Mouse (Mus musculus): ENCODE data around the gene 1810009A15Rik. TPM values are rescaled to one million over a fixed set of nuclear protein-coding genes. Genes with fewer than 3 reads are reported as not detected.

1810009A15Rik gene
- polyA plus RNA-seq, 1 experiment from 2014 or later = 100 TPM

DNA sequence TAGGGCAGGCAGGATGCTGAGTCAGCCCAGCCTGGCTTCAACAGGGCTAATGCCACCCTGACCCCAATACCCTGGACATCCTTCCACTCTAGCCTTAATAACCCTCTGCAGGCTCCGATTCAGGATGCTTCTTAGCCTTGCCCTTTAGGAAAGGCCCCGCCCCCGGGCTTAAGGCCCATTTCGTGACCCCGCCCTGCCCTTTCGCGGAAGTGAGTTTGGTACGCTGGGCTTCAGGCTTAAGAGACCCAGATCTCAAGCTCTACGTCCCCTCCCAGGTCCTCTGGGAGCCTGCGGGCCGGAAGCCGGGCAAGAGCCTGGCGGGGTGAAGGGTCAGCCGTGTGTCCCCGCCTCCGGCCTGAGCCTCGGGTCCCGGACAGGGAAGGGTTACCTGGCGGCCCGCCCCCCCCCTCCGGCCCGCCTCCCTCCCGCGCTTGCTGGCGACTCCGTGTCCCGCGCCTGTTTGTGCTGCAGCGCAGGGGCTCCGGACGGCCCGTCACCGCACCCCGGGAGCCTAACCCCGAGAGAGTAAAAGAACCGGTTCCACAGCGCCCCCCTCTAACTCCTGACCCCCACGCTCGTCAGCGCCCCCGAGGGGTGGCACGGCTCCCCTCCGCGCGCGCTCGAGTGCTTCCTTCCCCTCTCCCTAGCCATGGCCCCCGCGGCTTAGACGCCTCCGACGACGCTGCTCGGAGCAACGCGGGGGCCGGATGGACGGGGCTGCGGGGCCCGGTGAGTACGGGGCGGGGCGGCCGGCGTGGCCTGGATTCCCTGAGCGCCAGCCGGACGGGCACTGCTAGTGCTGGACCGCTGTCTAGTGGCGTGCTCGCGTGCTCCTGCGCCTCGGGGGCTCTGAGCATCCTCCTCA lies 40.8 kb downstream of the 1810009A15Rik start, which contains the start of the genes Rom1 and Eml3:
Gene Rom1, minus strand, starts transcription at position 133 of the 865 bp plus-strand sequence.
Gene Eml3, plus strand, starts transcription at position 329 of the 865 bp plus-strand sequence.
- H3K4me1 ChIP-seq = peaks cover 26% of the 10 kb centered on the region
- H3K4me2 ChIP-seq = peak within 1 kb of the TSS; percentile 78
- no peaks in the 10 kb centered on the region for H3K27me3 ChIP-seq
- under 1% methylated on average over 66 of the region's 74 CpGs for WGBS
- H3K4me3 ChIP-seq (replicated peaks) = peak within 1 kb of the TSS; percentile 81
- peak within 1 kb of the TSS; percentile 90 for H3K27ac ChIP-seq
- no peaks in the 10 kb centered on the region for H3K9me3 ChIP-seq (replicated peaks)
- H3K9ac ChIP-seq = peak within 1 kb of the TSS; percentile 78
- peak; percentile 87 for ATAC-seq (replicated peaks; ENCODE audit: low FRiP score)
- peaks cover 56% of the 10 kb centered on the region for H3K36me3 ChIP-seq

DNA sequence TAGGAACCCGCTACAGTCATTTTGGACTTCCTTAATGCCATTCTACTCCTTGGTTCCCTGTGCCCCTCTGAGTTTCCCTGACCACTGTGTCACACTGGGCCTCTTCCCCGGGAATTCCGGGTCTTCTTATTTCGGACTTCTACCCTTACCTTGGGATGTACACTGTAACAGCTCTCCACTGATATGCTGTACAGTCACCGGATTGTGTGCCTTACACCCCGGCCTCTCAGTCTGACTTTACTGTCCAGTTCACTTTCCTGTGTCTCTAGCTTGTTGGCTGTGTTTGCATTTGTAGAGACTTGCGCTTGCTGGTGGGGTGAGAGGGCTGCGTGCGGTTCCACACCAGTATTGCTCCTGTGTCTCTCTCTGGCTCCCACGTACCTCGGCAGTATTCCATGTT lies 41.5 kb downstream of the 1810009A15Rik start:
- H3K27me3 ChIP-seq = no peaks in the 10 kb centered on the region
- H3K9ac ChIP-seq = peak overlapping the region; percentile 78
- peak overlapping the region; percentile 78 for H3K4me2 ChIP-seq
- H3K9me3 ChIP-seq (replicated peaks) = no peaks in the 10 kb centered on the region
- peaks cover 63% of the 10 kb centered on the region for H3K36me3 ChIP-seq
- H3K4me3 ChIP-seq (replicated peaks) = peak overlapping the region; percentile 81
- H3K4me1 ChIP-seq = peaks cover 26% of the 10 kb centered on the region
- no peak for ATAC-seq (replicated peaks; ENCODE audit: low FRiP score)
- 6% methylated on average over 11 of the region's 11 CpGs for whole genome bisulfite sequencing
- peak overlapping the region; percentile 90; the same call in 1 of the 2 replicates for H3K27ac ChIP-seq

DNA sequence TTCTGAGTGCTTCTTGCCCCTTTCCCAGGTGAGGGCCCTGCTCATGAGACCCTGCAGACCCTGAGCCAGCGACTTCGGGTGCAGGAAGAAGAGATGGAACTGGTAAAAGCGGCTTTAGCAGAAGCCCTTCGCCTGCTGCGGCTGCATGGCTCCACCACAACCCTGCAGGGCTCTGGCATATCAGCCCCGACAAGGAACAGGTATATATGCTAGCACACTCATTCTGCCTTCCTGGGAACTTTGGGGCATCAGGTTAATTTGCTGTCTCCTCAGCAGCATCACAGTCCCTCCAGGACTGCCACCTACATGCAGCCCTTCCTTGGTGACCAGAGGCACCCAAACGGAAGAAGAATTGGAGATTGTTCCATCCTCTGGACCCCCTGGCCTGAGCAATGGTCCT lies 42.1 kb downstream of the 1810009A15Rik start:
- Histone ChIP-seq H3K36me3 (peaks cover 63% of the 10 kb centered on the region), H3K27me3 (no peaks in the 10 kb centered on the region), H3K9ac (peak overlapping the region; percentile 78), H3K4me1 (peaks cover 26% of the 10 kb centered on the region), H3K4me2 (peak overlapping the region; percentile 78), H3K9me3 (replicated peaks) (no peaks in the 10 kb centered on the region), H3K27ac (no peak overlapping the region), H3K4me3 (replicated peaks) (peak overlapping the region; percentile 81)
- 77% methylated on average over 7 of the region's 7 CpGs for WGBS
- ATAC-seq (replicated peaks; ENCODE audit: low FRiP score) = no peak

DNA sequence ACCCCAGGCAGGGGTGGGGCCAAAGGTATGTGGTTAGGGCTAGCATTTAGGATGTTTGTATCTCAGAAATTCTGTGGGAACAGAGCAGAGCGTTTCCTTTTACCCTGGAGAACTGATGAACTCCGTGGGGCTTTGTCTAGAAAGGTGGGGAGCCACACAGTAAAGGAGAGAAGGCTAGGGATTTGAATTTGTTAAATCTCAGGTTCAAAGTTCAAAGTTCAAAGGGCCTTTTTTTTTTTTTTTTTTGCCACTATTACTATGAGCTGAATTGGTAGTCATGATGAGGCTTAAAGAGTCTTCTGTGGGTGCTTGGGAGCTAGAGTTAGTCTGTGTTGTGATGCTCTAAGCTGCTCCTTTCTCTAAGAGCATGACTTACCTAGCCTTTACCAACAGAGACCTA lies 48.1 kb downstream of the 1810009A15Rik start:
- peaks cover 72% of the 10 kb centered on the region for H3K36me3 ChIP-seq
- no peak overlapping the region for H3K27ac ChIP-seq
- H3K4me3 ChIP-seq (replicated peaks) = no peak overlapping the region
- peaks cover 16% of the 10 kb centered on the region for H3K4me1 ChIP-seq
- no peaks in the 10 kb centered on the region for H3K27me3 ChIP-seq
- no peak for ATAC-seq (replicated peaks; ENCODE audit: low FRiP score)
- no peaks in the 10 kb centered on the region for H3K9me3 ChIP-seq (replicated peaks)
- WGBS = 90% methylated on average over 2 of the region's 2 CpGs
- no peak overlapping the region for H3K4me2 ChIP-seq
- no peak overlapping the region for H3K9ac ChIP-seq

Small RNA genes lying within 50 kb of the gene (microRNA-seq; reads per million reads assigned to microRNA genes)
- not detected for gene Mir5136

Other genes starting within 250 kb of the 1810009A15Rik start
- 0.06 and 0.14 TPM in 2 replicates for gene Chrm1, start 225.1 kb upstream of the 1810009A15Rik start, polyA plus RNA-seq (2015; fragmentation: Nextera tagmentation; extraction: Ambion mirVana)
- 115 and 123 TPM in 2 replicates for gene Slc3a2, start 165.5 kb upstream of the 1810009A15Rik start, polyA plus RNA-seq (2015; fragmentation: Nextera tagmentation; extraction: Ambion mirVana)
- gene Wdr74, start 153.0 kb upstream of the 1810009A15Rik start, polyA plus RNA-seq (2015; fragmentation: Nextera tagmentation; extraction: Ambion mirVana) = 90.1 and 94.2 TPM in 2 replicates
- 2.0 and 2.6 TPM in 2 replicates for gene 1700092M07Rik, start 148.1 kb upstream of the 1810009A15Rik start, polyA plus RNA-seq (2015; fragmentation: Nextera tagmentation; extraction: Ambion mirVana)
- gene Stx5a, start 147.4 kb upstream of the 1810009A15Rik start, polyA plus RNA-seq (2015; fragmentation: Nextera tagmentation; extraction: Ambion mirVana) = 132 and 145 TPM in 2 replicates
- 183 and 189 TPM in 2 replicates for gene Nxf1, start 131.8 kb upstream of the 1810009A15Rik start, polyA plus RNA-seq (2015; fragmentation: Nextera tagmentation; extraction: Ambion mirVana)
- gene Tmem223, start 117.9 kb upstream of the 1810009A15Rik start, polyA plus RNA-seq (2015; fragmentation: Nextera tagmentation; extraction: Ambion mirVana) = 206 and 220 TPM in 2 replicates
- 83.6 and 85.6 TPM in 2 replicates for gene Tmem179b, start 114.4 kb upstream of the 1810009A15Rik start, polyA plus RNA-seq (2015; fragmentation: Nextera tagmentation; extraction: Ambion mirVana)
- gene Taf6l, start 102.4 kb upstream of the 1810009A15Rik start, polyA plus RNA-seq (2015; fragmentation: Nextera tagmentation; extraction: Ambion mirVana) = 31.5 and 35.1 TPM in 2 replicates
- 172 and 187 TPM in 2 replicates for gene Polr2g, start 90.3 kb upstream of the 1810009A15Rik start, polyA plus RNA-seq (2015; fragmentation: Nextera tagmentation; extraction: Ambion mirVana)
- 5.1 and 5.7 TPM in 2 replicates for gene Zbtb3, start 86.3 kb upstream of the 1810009A15Rik start, polyA plus RNA-seq (2015; fragmentation: Nextera tagmentation; extraction: Ambion mirVana)
- gene Ttc9c, start 69.5 kb upstream of the 1810009A15Rik start, polyA plus RNA-seq (2015; fragmentation: Nextera tagmentation; extraction: Ambion mirVana) = 61.7 and 62.7 TPM in 2 replicates
- 5.6 and 6.4 TPM in 2 replicates for gene Hnrnpul2, start 68.8 kb upstream of the 1810009A15Rik start, polyA plus RNA-seq (2015; fragmentation: Nextera tagmentation; extraction: Ambion mirVana)
- not detected in 2 replicates for gene AC129217.1, start 59.1 kb upstream of the 1810009A15Rik start, polyA plus RNA-seq (2015; fragmentation: Nextera tagmentation; extraction: Ambion mirVana)
- 52.1 and 58.1 TPM in 2 replicates for gene Bscl2, start 51.4 kb upstream of the 1810009A15Rik start, polyA plus RNA-seq (2015; fragmentation: Nextera tagmentation; extraction: Ambion mirVana)
- 4.8 and 8.5 TPM in 2 replicates for gene Gng3, start 49.7 kb upstream of the 1810009A15Rik start, polyA plus RNA-seq (2015; fragmentation: Nextera tagmentation; extraction: Ambion mirVana)
- gene Lrrn4cl, start 38.1 kb upstream of the 1810009A15Rik start, polyA plus RNA-seq (2015; fragmentation: Nextera tagmentation; extraction: Ambion mirVana) = 0.84 and 1.3 TPM in 2 replicates
- 192 and 195 TPM in 2 replicates for gene Ubxn1, start 17.4 kb upstream of the 1810009A15Rik start, polyA plus RNA-seq (2015; fragmentation: Nextera tagmentation; extraction: Ambion mirVana)
- gene Uqcc3, start 7.9 kb upstream of the 1810009A15Rik start, polyA plus RNA-seq (2015; fragmentation: Nextera tagmentation; extraction: Ambion mirVana) = 69.5 and 72.8 TPM in 2 replicates
- 82.3 and 111 TPM in 2 replicates for gene Lbhd1, start 5.1 kb upstream of the 1810009A15Rik start, polyA plus RNA-seq (2015; fragmentation: Nextera tagmentation; extraction: Ambion mirVana)
- gene Gm49403, start 4.9 kb upstream of the 1810009A15Rik start, polyA plus RNA-seq (2015; fragmentation: Nextera tagmentation; extraction: Ambion mirVana) = not detected in 2 replicates
- gene Gm49416, start 73 bp downstream of the 1810009A15Rik start, polyA plus RNA-seq (2015; fragmentation: Nextera tagmentation; extraction: Ambion mirVana) = not detected in 2 replicates
- gene Ints5, start 4.2 kb downstream of the 1810009A15Rik start, polyA plus RNA-seq (2015; fragmentation: Nextera tagmentation; extraction: Ambion mirVana) = 42.4 and 47.4 TPM in 2 replicates
- 126 and 130 TPM in 2 replicates for gene Ganab, start 9.2 kb downstream of the 1810009A15Rik start, polyA plus RNA-seq (2015; fragmentation: Nextera tagmentation; extraction: Ambion mirVana)
- gene B3gat3, start 31.5 kb downstream of the 1810009A15Rik start, polyA plus RNA-seq (2015; fragmentation: Nextera tagmentation; extraction: Ambion mirVana) = 51.2 and 51.8 TPM in 2 replicates
- gene Rom1, start 40.5 kb downstream of the 1810009A15Rik start, polyA plus RNA-seq (2015; fragmentation: Nextera tagmentation; extraction: Ambion mirVana) = 3.9 and 4.9 TPM in 2 replicates
- gene Eml3, start 40.7 kb downstream of the 1810009A15Rik start, polyA plus RNA-seq (2015; fragmentation: Nextera tagmentation; extraction: Ambion mirVana) = 28.7 and 33.5 TPM in 2 replicates
- gene Mta2, start 53.0 kb downstream of the 1810009A15Rik start, polyA plus RNA-seq (2015; fragmentation: Nextera tagmentation; extraction: Ambion mirVana) = 166 and 168 TPM in 2 replicates
- 32.9 and 33.5 TPM in 2 replicates for gene Tut1, start 65.0 kb downstream of the 1810009A15Rik start, polyA plus RNA-seq (2015; fragmentation: Nextera tagmentation; extraction: Ambion mirVana)
- gene Eef1g, start 78.2 kb downstream of the 1810009A15Rik start, polyA plus RNA-seq (2015; fragmentation: Nextera tagmentation; extraction: Ambion mirVana) = 467 and 476 TPM in 2 replicates
- gene Ahnak, start 100.4 kb downstream of the 1810009A15Rik start, polyA plus RNA-seq (2015; fragmentation: Nextera tagmentation; extraction: Ambion mirVana) = 17.3 and 18.2 TPM in 2 replicates
- not detected in 2 replicates for gene Scgb1a1, start 199.1 kb downstream of the 1810009A15Rik start, polyA plus RNA-seq (2015; fragmentation: Nextera tagmentation; extraction: Ambion mirVana)
- gene Asrgl1, start 246.8 kb downstream of the 1810009A15Rik start, polyA plus RNA-seq (2015; fragmentation: Nextera tagmentation; extraction: Ambion mirVana) = 19.4 and 22.0 TPM in 2 replicates

Data from kidney, embryonic 15.5 days (tissue).